Comparison of ENCODE assay signal across 26 mouse cellular contexts in genomic region chrX:14302125-14302524, GRCm38 (mm10).
DNase-seq lines count a peak whose midpoint lies in the region; ATAC-seq lines count a peak whose summit lies in the region.
"Had no signal": no experiment of that assay in that cellular context is flagged by ENCODE, and none has a peak within 500 bp of the region (broad histone marks: within the 10 kb centered on the region; RNA-seq: fewer than 3 reads in every experiment).

No protein-coding gene starts in this region.

- DNase-seq in forebrain, embryonic 11.5 days (ENCODE audit: low spot score): no peak
- no peak for DNase-seq in forebrain, embryonic 10.5 days (ENCODE audit: extremely low spot score, low spot score)
- DNase-seq in midbrain, embryonic 11.5 days (ENCODE audit: low spot score, missing footprints): no peak
- DNase-seq in gastrocnemius, postnatal 25 days: no peak
- DNase-seq in spleen, postnatal 10 days (ENCODE audit: low spot score in 2 of 2): no peak
- DNase-seq: adrenal gland, adult 8-10 months; adrenal gland, postnatal 25 days; cerebellum, adult 11-12 months; cerebellum, adult 8-10 months; cerebellum, postnatal 10 days; gastrocnemius, adult 2 months; gastrocnemius, postnatal 14 days; heart, adult 18-20 months; heart, postnatal 10 days; heart, postnatal 36 days; kidney, adult 18-20 months had no signal

- H3K4me2 ChIP-seq in forebrain, embryonic 11.5 days (ENCODE audit: low read depth, low read length, severe bottlenecking): no peak overlapping the region
- H3K4me2 ChIP-seq in forebrain, embryonic 12.5 days: no peak overlapping the region
- no peak overlapping the region for H3K4me2 ChIP-seq in forebrain, embryonic 15.5 days (replicated peaks)
- no peak overlapping the region for H3K4me2 ChIP-seq in midbrain, embryonic 11.5 days
- H3K4me2 ChIP-seq: heart, embryonic 12.5 days; heart, embryonic 15.5 days; hindbrain, embryonic 14.5 days had no signal

- no peaks in the 10 kb centered on the region for H3K9me3 ChIP-seq in forebrain, embryonic 11.5 days (ENCODE audit: control insufficient read depth, low read length)
- no peaks in the 10 kb centered on the region for H3K9me3 ChIP-seq in forebrain, embryonic 10.5 days
- H3K9me3 ChIP-seq in forebrain, embryonic 12.5 days: no peaks in the 10 kb centered on the region
- no peaks in the 10 kb centered on the region for H3K9me3 ChIP-seq in forebrain, embryonic 15.5 days
- no peaks in the 10 kb centered on the region for H3K9me3 ChIP-seq in midbrain, embryonic 11.5 days (ENCODE audit: control insufficient read depth, low read length)
- H3K9me3 ChIP-seq: heart, embryonic 12.5 days; heart, embryonic 15.5 days; hindbrain, embryonic 10.5 days had no signal

- no peaks in the 10 kb centered on the region for H3K36me3 ChIP-seq in forebrain, embryonic 11.5 days (ENCODE audit: control insufficient read depth, insufficient read depth, low read length)
- H3K36me3 ChIP-seq in forebrain, embryonic 10.5 days (replicated peaks): no peaks in the 10 kb centered on the region
- H3K36me3 ChIP-seq in forebrain, embryonic 12.5 days (replicated peaks): no peaks in the 10 kb centered on the region
- H3K36me3 ChIP-seq in forebrain, embryonic 15.5 days: no peaks in the 10 kb centered on the region
- H3K36me3 ChIP-seq in midbrain, embryonic 11.5 days (ENCODE audit: control insufficient read depth, insufficient read depth, low read length): no peaks in the 10 kb centered on the region
- H3K36me3 ChIP-seq: heart, embryonic 12.5 days; heart, embryonic 15.5 days; hindbrain, embryonic 10.5 days had no signal

- ATAC-seq in forebrain, embryonic 11.5 days (replicated peaks; ENCODE audit: low FRiP score): peak; percentile 79
- ATAC-seq in forebrain, embryonic 12.5 days (ENCODE audit: low FRiP score): peak; percentile 58; the same call in 1 of the 2 replicates
- peak; percentile 76; the same call in 1 of the 2 replicates for ATAC-seq in forebrain, embryonic 15.5 days (replicated peaks)
- ATAC-seq in midbrain, embryonic 11.5 days (ENCODE audit: low FRiP score): no peak
- ATAC-seq: activated CD4-positive, CD25-positive, alpha-beta regulatory T cell, adult 4 months; hindbrain, postnatal 0 days; inflammation-experienced regulatory T-cells, adult 6 months; intestine, embryonic 16.5 days had no signal

- H3K27ac ChIP-seq in forebrain, embryonic 11.5 days (ENCODE audit: low read depth, low read length): no peak overlapping the region
- H3K27ac ChIP-seq in forebrain, embryonic 10.5 days: no peak overlapping the region
- H3K27ac ChIP-seq in forebrain, embryonic 12.5 days: no peak overlapping the region
- no peak overlapping the region for H3K27ac ChIP-seq in forebrain, embryonic 15.5 days (replicated peaks)
- no peak overlapping the region for H3K27ac ChIP-seq in midbrain, embryonic 11.5 days (ENCODE audit: low read depth, low read length)
- H3K27ac ChIP-seq: gastrocnemius, adult 2 months; heart, embryonic 15.5 days; hindbrain, embryonic 10.5 days; hindbrain, embryonic 14.5 days; hindbrain, postnatal 0 days had no signal

- 32% methylated on average over 1 of the region's 1 CpGs for WGBS in forebrain, embryonic 11.5 days
- 29% methylated on average over 1 of the region's 1 CpGs for WGBS in forebrain, embryonic 10.5 days
- WGBS in forebrain, embryonic 12.5 days: 42% methylated on average over 1 of the region's 1 CpGs
- 33% methylated on average over 1 of the region's 1 CpGs for WGBS in forebrain, embryonic 15.5 days
- 67% methylated on average over 1 of the region's 1 CpGs for WGBS in midbrain, embryonic 11.5 days

- no peaks in the 10 kb centered on the region for H3K27me3 ChIP-seq in forebrain, embryonic 11.5 days (ENCODE audit: control insufficient read depth, insufficient read depth, low read length)
- H3K27me3 ChIP-seq in forebrain, embryonic 10.5 days (ENCODE audit: poor library complexity, severe bottlenecking): no peaks in the 10 kb centered on the region
- H3K27me3 ChIP-seq in forebrain, embryonic 12.5 days: no peaks in the 10 kb centered on the region
- no peaks in the 10 kb centered on the region for H3K27me3 ChIP-seq in forebrain, embryonic 15.5 days
- H3K27me3 ChIP-seq in midbrain, embryonic 11.5 days (ENCODE audit: control insufficient read depth, insufficient read depth, low read length): no peaks in the 10 kb centered on the region
- H3K27me3 ChIP-seq: heart, embryonic 12.5 days; heart, embryonic 15.5 days had no signal

- no peak overlapping the region for H3K9ac ChIP-seq in forebrain, embryonic 11.5 days (ENCODE audit: low read length)
- no peak overlapping the region for H3K9ac ChIP-seq in forebrain, embryonic 12.5 days
- H3K9ac ChIP-seq in forebrain, embryonic 15.5 days (replicated peaks): no peak overlapping the region
- H3K9ac ChIP-seq in midbrain, embryonic 11.5 days (ENCODE audit: low read length): no peak overlapping the region
- H3K9ac ChIP-seq: heart, embryonic 12.5 days; heart, embryonic 15.5 days; hindbrain, embryonic 14.5 days had no signal

- no peak overlapping the region for H3K4me3 ChIP-seq in forebrain, embryonic 11.5 days (ENCODE audit: low read depth, low read length)
- H3K4me3 ChIP-seq in forebrain, embryonic 10.5 days: no peak overlapping the region
- no peak overlapping the region for H3K4me3 ChIP-seq in forebrain, embryonic 12.5 days (replicated peaks)
- H3K4me3 ChIP-seq in forebrain, embryonic 15.5 days: no peak overlapping the region
- no peak overlapping the region for H3K4me3 ChIP-seq in midbrain, embryonic 11.5 days (ENCODE audit: low read depth, low read length)
- H3K4me3 ChIP-seq: gastrocnemius, adult 2 months; heart, embryonic 12.5 days; heart, embryonic 15.5 days; hindbrain, embryonic 10.5 days had no signal

- no peaks in the 10 kb centered on the region for H3K4me1 ChIP-seq in forebrain, embryonic 11.5 days (replicated peaks; ENCODE audit: control insufficient read depth, insufficient read depth, low read length)
- H3K4me1 ChIP-seq in forebrain, embryonic 10.5 days: no peaks in the 10 kb centered on the region
- H3K4me1 ChIP-seq in forebrain, embryonic 12.5 days: no peaks in the 10 kb centered on the region
- H3K4me1 ChIP-seq in forebrain, embryonic 15.5 days: no peaks in the 10 kb centered on the region
- no peaks in the 10 kb centered on the region for H3K4me1 ChIP-seq in midbrain, embryonic 11.5 days (ENCODE audit: control insufficient read depth, insufficient read depth, low read length)
- H3K4me1 ChIP-seq: heart, embryonic 12.5 days; heart, embryonic 15.5 days; hindbrain, embryonic 10.5 days had no signal
